ENCODE assay signal across 9 mouse cellular contexts in the genomic region with DNA sequence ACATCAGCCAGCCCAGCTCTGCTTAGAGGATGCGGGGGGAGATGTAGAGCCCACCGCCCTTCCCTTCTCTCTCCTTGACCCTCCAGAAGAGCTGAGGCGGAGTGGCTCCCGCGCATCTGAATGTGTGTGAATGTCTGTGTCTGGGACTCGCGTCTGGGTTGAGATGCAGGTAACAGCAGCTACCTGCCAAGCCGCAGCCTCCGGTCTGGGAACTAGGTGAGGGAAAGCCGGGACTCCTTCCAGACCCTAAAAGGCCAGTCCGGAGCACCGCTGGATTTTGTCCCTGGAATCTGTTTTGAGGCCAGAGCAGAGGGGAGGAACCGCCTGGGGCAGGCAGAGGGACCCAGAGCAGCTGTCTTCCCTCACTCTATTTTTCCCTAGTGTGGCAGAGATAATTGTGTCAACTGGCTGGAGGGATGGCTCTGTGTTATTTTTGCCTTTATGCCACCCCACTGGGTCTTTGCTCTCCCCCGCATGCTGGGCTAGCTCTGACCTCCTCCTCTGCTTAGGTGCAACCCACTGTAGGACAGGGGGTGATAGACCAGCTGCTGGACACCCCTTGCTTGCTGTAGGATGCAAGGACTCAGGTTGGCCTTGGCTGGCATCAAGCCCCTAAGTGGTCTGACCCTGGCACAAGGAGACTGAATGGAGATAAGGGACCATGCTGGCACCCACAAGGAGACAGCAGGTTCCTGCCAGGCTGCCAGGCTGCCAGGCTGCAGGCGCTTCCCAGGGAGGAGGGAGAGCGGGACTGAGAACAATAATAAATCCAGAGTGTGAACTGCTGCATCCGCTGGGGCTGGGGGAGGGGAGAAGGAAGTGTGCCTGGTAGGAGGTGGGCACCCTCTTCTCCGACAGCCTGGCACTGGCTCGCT. TPM values are rescaled to one million over a fixed set of nuclear protein-coding genes. Genes with fewer than 3 reads are reported as not detected.
DNase-seq lines count a peak whose midpoint lies in the region; ATAC-seq lines count a peak whose summit lies in the region.
"Had no signal": no experiment of that assay in that cellular context is flagged by ENCODE, and none has a peak within 500 bp of the region (broad histone marks: within the 10 kb centered on the region; RNA-seq: fewer than 3 reads in every experiment).

No protein-coding gene starts in this region.

- H3K4me3 ChIP-seq in forebrain, embryonic 15.5 days, result peak overlapping the region; percentile 57
- peak overlapping the region; percentile 52 for H3K4me3 ChIP-seq in hindbrain, embryonic 12.5 days
- H3K4me3 ChIP-seq in neural tube, embryonic 12.5 days, result peak overlapping the region; percentile 49

- H3K27ac ChIP-seq in forebrain, embryonic 15.5 days (replicated peaks), result peak overlapping the region; percentile 85
- peak overlapping the region; percentile 89 for H3K27ac ChIP-seq in hindbrain, embryonic 12.5 days
- peak overlapping the region; percentile 66 for H3K27ac ChIP-seq in neural tube, embryonic 12.5 days

- peak; percentile 44 for DNase-seq in embryo, embryonic 10 days (ENCODE audit: low spot score)
- no peak for DNase-seq in embryo, embryonic 9.5 days (ENCODE audit: extremely low spot score)
- DNase-seq in left cerebral cortex, postnatal 4 days, result peak; percentile 68

- 9% methylated on average over 19 of the region's 19 CpGs for whole genome bisulfite sequencing in forebrain, embryonic 15.5 days
- 11% methylated on average over 19 of the region's 19 CpGs for WGBS in hindbrain, embryonic 12.5 days
- 6% methylated on average over 19 of the region's 19 CpGs for WGBS in neural tube, embryonic 12.5 days

- intact Hi-C loops in left cerebral cortex, postnatal 4 days (cut with DNase I), result no loop called here

- no peaks in the 10 kb centered on the region; the same call in 1 of the 2 replicates for H3K36me3 ChIP-seq in forebrain, embryonic 15.5 days
- H3K36me3 ChIP-seq in hindbrain, embryonic 12.5 days, result no peaks in the 10 kb centered on the region
- H3K36me3 ChIP-seq in neural tube, embryonic 12.5 days, result no peaks in the 10 kb centered on the region

- H3K4me1 ChIP-seq in forebrain, embryonic 15.5 days, result peaks cover 37% of the 10 kb centered on the region
- H3K4me1 ChIP-seq in hindbrain, embryonic 12.5 days, result peaks cover 34% of the 10 kb centered on the region
- peaks cover 40% of the 10 kb centered on the region for H3K4me1 ChIP-seq in neural tube, embryonic 12.5 days

- no peaks in the 10 kb centered on the region for H3K27me3 ChIP-seq in forebrain, embryonic 15.5 days
- H3K27me3 ChIP-seq in hindbrain, embryonic 12.5 days, result no peaks in the 10 kb centered on the region
- H3K27me3 ChIP-seq in neural tube, embryonic 12.5 days (replicated peaks), result no peaks in the 10 kb centered on the region

- no peaks in the 10 kb centered on the region for H3K9me3 ChIP-seq in forebrain, embryonic 15.5 days
- H3K9me3 ChIP-seq in hindbrain, embryonic 12.5 days (replicated peaks), result no peaks in the 10 kb centered on the region
- no peaks in the 10 kb centered on the region for H3K9me3 ChIP-seq in neural tube, embryonic 12.5 days

- peak; percentile 28; the same call in 1 of the 2 replicates for ATAC-seq in cerebellum, adult (ENCODE audit: insufficient number of reproducible peaks, low FRiP score, low TSS enrichment)
- peak; percentile 50 for ATAC-seq in forebrain, embryonic 15.5 days (replicated peaks)
- ATAC-seq in hindbrain, embryonic 12.5 days (ENCODE audit: low FRiP score), result peak; percentile 41
- peak; percentile 35 for ATAC-seq in neural tube, embryonic 12.5 days (ENCODE audit: low FRiP score, low read depth)
- no peak for ATAC-seq in megakaryocyte-erythroid progenitor cell, adult 5-6 weeks (replicated peaks; ENCODE audit: low FRiP score, low TSS enrichment, poor library complexity, severe bottlenecking)

- H3K4me2 ChIP-seq in forebrain, embryonic 15.5 days (replicated peaks), result peak overlapping the region; percentile 79
- H3K4me2 ChIP-seq in hindbrain, embryonic 12.5 days (replicated peaks), result peak overlapping the region; percentile 65
- peak overlapping the region; percentile 67 for H3K4me2 ChIP-seq in neural tube, embryonic 12.5 days (replicated peaks)

- H3K9ac ChIP-seq in forebrain, embryonic 15.5 days (replicated peaks), result peak overlapping the region; percentile 68
- peak overlapping the region; percentile 75 for H3K9ac ChIP-seq in hindbrain, embryonic 12.5 days
- H3K9ac ChIP-seq in neural tube, embryonic 12.5 days, result peak overlapping the region; percentile 63

RNA-seq across cellular contexts. Expression of gene Csdc2, which starts 0.8 kb away (rescaled TPM):
- polyA plus RNA-seq in forebrain, embryonic 15.5 days (2015; fragmentation: Nextera tagmentation; extraction: Ambion mirVana), result 130 and 133 TPM in 2 replicates
- 48.0 and 57.1 TPM in 2 replicates for polyA plus RNA-seq in hindbrain, embryonic 12.5 days (2016; fragmentation: Nextera tagmentation; extraction: Ambion mirVana)
- 100 to 1,000 TPM; 191 to 201 TPM for total RNA-seq in left cerebral cortex, postnatal 4 days (2021)
- polyA plus RNA-seq in neural tube, embryonic 12.5 days (2016; fragmentation: Nextera tagmentation; extraction: Ambion mirVana), result 60.8 and 64.8 TPM in 2 replicates
- not detected in 2 replicates for total RNA-seq in megakaryocyte-erythroid progenitor cell, adult 5-6 weeks (2014; fragmentation: Nextera tagmentation)
- total RNA-seq in megakaryocyte-erythroid progenitor cell, adult 5-6 weeks (2017), result not detected in 2 replicates

RNA-seq across cellular contexts. Expression of gene Polr3h, which starts 11.3 kb away (rescaled TPM):
- 89.8 and 91.2 TPM in 2 replicates for polyA plus RNA-seq in forebrain, embryonic 15.5 days (2015; fragmentation: Nextera tagmentation; extraction: Ambion mirVana)
- 58.0 and 58.4 TPM in 2 replicates for polyA plus RNA-seq in hindbrain, embryonic 12.5 days (2016; fragmentation: Nextera tagmentation; extraction: Ambion mirVana)
- total RNA-seq in left cerebral cortex, postnatal 4 days (2021), result 10 to 100 TPM; 45.7 to 48.1 TPM
- polyA plus RNA-seq in neural tube, embryonic 12.5 days (2016; fragmentation: Nextera tagmentation; extraction: Ambion mirVana), result 61.8 and 73.1 TPM in 2 replicates
- 46.2 and 57.3 TPM in 2 replicates for total RNA-seq in megakaryocyte-erythroid progenitor cell, adult 5-6 weeks (2014; fragmentation: Nextera tagmentation)
- 47.7 and 59.5 TPM in 2 replicates for total RNA-seq in megakaryocyte-erythroid progenitor cell, adult 5-6 weeks (2017)

RNA-seq across cellular contexts. Expression of gene Pmm1, which starts 23.4 kb away (rescaled TPM):
- polyA plus RNA-seq in forebrain, embryonic 15.5 days (2015; fragmentation: Nextera tagmentation; extraction: Ambion mirVana), result 82.5 and 84.5 TPM in 2 replicates
- 30.7 and 32.3 TPM in 2 replicates for polyA plus RNA-seq in hindbrain, embryonic 12.5 days (2016; fragmentation: Nextera tagmentation; extraction: Ambion mirVana)
- 100 to 1,000 TPM; 138 to 140 TPM for total RNA-seq in left cerebral cortex, postnatal 4 days (2021)
- 40.1 and 42.0 TPM in 2 replicates for polyA plus RNA-seq in neural tube, embryonic 12.5 days (2016; fragmentation: Nextera tagmentation; extraction: Ambion mirVana)
- total RNA-seq in megakaryocyte-erythroid progenitor cell, adult 5-6 weeks (2014; fragmentation: Nextera tagmentation), result 62.0 and 90.7 TPM in 2 replicates
- total RNA-seq in megakaryocyte-erythroid progenitor cell, adult 5-6 weeks (2017), result 30.5 and 33.1 TPM in 2 replicates

RNA-seq across cellular contexts. Expression of gene 1700029P11Rik, which starts 43.0 kb away (rescaled TPM):
- polyA plus RNA-seq in forebrain, embryonic 15.5 days (2015; fragmentation: Nextera tagmentation; extraction: Ambion mirVana), result not detected in 2 replicates
- not detected in 2 replicates for polyA plus RNA-seq in hindbrain, embryonic 12.5 days (2016; fragmentation: Nextera tagmentation; extraction: Ambion mirVana)
- total RNA-seq in left cerebral cortex, postnatal 4 days (2021), result not detected
- not detected in 2 replicates for polyA plus RNA-seq in neural tube, embryonic 12.5 days (2016; fragmentation: Nextera tagmentation; extraction: Ambion mirVana)
- not detected in 2 replicates for total RNA-seq in megakaryocyte-erythroid progenitor cell, adult 5-6 weeks (2014; fragmentation: Nextera tagmentation)
- not detected in 2 replicates for total RNA-seq in megakaryocyte-erythroid progenitor cell, adult 5-6 weeks (2017)
- polyA plus RNA-seq: spleen, adult 2 months had no signal

RNA-seq across cellular contexts. Expression of gene Xrcc6, which starts 50.3 kb away (rescaled TPM):
- polyA plus RNA-seq in forebrain, embryonic 15.5 days (2015; fragmentation: Nextera tagmentation; extraction: Ambion mirVana), result 58.9 and 59.5 TPM in 2 replicates
- polyA plus RNA-seq in hindbrain, embryonic 12.5 days (2016; fragmentation: Nextera tagmentation; extraction: Ambion mirVana), result 58.4 and 62.3 TPM in 2 replicates
- total RNA-seq in left cerebral cortex, postnatal 4 days (2021), result 10 to 100 TPM; 28.3 to 28.7 TPM
- 52.6 and 53.4 TPM in 2 replicates for polyA plus RNA-seq in neural tube, embryonic 12.5 days (2016; fragmentation: Nextera tagmentation; extraction: Ambion mirVana)
- 120 and 143 TPM in 2 replicates for total RNA-seq in megakaryocyte-erythroid progenitor cell, adult 5-6 weeks (2014; fragmentation: Nextera tagmentation)
- 379 and 524 TPM in 2 replicates for total RNA-seq in megakaryocyte-erythroid progenitor cell, adult 5-6 weeks (2017)
